Mouse (Mus musculus) liver, adult 2 months (tissue): ENCODE measurements around the gene Oosp2. TPM values are rescaled to one million over a fixed set of nuclear protein-coding genes. Genes with fewer than 3 reads are reported as not detected.

Experiments used
- DNase-seq: peaks from one replicate; pipeline ENCODE4 v3.0.0-alpha.2; 2011; ENCODE audit warnings: low read depth, low spot score; ENCODE audit errors: extremely low read depth
- H3K27ac ChIP-seq: fragments of 200-500 bp; replicated peaks from 2 replicates; pipeline ENCODE4 v1.5.1; 2012; ENCODE audit warnings: low read depth, mild to moderate bottlenecking, control low read depth, inconsistent platforms, low read length; ENCODE audit not compliant: insufficient read depth
- H3K27me3 ChIP-seq: fragments of 200-500 bp; 2 replicates; pipeline ENCODE4 v1.6.1; 2012; ENCODE audit warnings: mild to moderate bottlenecking, moderate library complexity, low read length, inconsistent platforms; ENCODE audit not compliant: control insufficient read depth, insufficient read depth
- H3K36me3 ChIP-seq: fragments of 200-500 bp; 2 replicates; pipeline ENCODE4 v1.6.1; 2012; ENCODE audit warnings: low read length, inconsistent platforms; ENCODE audit not compliant: control insufficient read depth, insufficient read depth
- H3K4me1 ChIP-seq: fragments of 200-500 bp; 2 replicates; pipeline ENCODE4 v1.6.1; 2011; ENCODE audit warnings: low read length; ENCODE audit not compliant: control insufficient read depth, insufficient read depth
- H3K4me3 ChIP-seq: fragments of 200-500 bp; 2 replicates; pipeline ENCODE4 v1.5.1; 2011; ENCODE audit warnings: low read depth, mild to moderate bottlenecking, control low read depth, low read length, moderate library complexity; ENCODE audit not compliant: insufficient read depth
- H3K79me2 ChIP-seq: fragments of 200-500 bp; 2 replicates; pipeline ENCODE4 v1.6.1; 2012; ENCODE audit warnings: inconsistent platforms, mild to moderate bottlenecking, low read length, moderate library complexity; ENCODE audit not compliant: control insufficient read depth, insufficient read depth
- H3K9ac ChIP-seq: fragments of 200-500 bp; 2 replicates; pipeline ENCODE4 v1.6.1; 2012; ENCODE audit warnings: low read depth, mild to moderate bottlenecking, control low read depth, inconsistent platforms, low read length
- CTCF ChIP-seq: fragments of 200-500 bp; IDR thresholded peaks from 2 replicates; pipeline ENCODE4 v1.5.1; 2011; ENCODE audit warnings: low read depth, low read length, control low read depth
- POLR2A ChIP-seq: fragments of 200-500 bp; IDR thresholded peaks from 2 replicates; pipeline ENCODE4 v1.6.1; 2011; ENCODE audit warnings: low read length, control low read depth; ENCODE audit not compliant: insufficient read depth; ENCODE audit errors: extremely low read depth
- WGBS: fragments of 180-500 bp; shearing (Covaris S2); methylation state at CpG from one replicate; pipeline ENCODE4 v1.1.7; 2018; 5-methylcytosine and 5-hydroxymethylcytosine counted together
- polyA plus RNA-seq: library from polyadenylated mRNA; depleted of rRNA; stranded (reverse); fragments of >200 nt; gene quantifications from 2 replicates; pipeline ENCODE4 v1.2.3, GENCODE M21; 2012
- total RNA-seq: library from RNA; depleted of rRNA; stranded (reverse); fragments of >200 nt; gene quantifications from 2 replicates; pipeline ENCODE4 v1.2.3, GENCODE M21; 2014

Gene Oosp2
- total and polyA plus RNA-seq, 2 experiments: not detected

DNA sequence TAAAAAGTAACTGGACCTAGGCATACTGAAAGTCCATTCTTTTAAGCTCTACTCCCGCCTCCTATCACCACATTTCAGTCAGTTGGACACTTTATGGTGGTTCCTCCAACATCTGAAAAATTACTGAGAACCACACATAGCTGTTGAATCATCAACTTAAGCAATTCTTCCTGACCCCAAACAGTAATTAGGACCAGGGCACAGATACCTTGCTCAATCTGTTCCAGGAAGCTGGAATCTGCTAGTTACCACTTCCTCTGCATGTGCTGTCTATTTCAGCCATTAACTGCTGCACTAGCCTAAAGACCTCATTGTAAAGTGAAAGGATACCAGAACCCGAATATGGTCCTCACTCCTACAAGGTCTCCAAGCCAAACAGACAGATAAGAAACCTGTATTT is 1.2 kb downstream of the Oosp2 start:
- Histone ChIP-seq H3K79me2 (no peaks in the 10 kb centered on the region), H3K4me3 (no peak overlapping the region), H3K36me3 (no peaks in the 10 kb centered on the region), H3K27me3 (no peaks in the 10 kb centered on the region), H3K27ac (no peak overlapping the region), H3K9ac (no peak overlapping the region), H3K4me1 (no peaks in the 10 kb centered on the region)
- no peak for DNase-seq
- no peak for TF ChIP-seq CTCF
- 60% methylated on average over 2 of the region's 2 CpGs for WGBS

DNA sequence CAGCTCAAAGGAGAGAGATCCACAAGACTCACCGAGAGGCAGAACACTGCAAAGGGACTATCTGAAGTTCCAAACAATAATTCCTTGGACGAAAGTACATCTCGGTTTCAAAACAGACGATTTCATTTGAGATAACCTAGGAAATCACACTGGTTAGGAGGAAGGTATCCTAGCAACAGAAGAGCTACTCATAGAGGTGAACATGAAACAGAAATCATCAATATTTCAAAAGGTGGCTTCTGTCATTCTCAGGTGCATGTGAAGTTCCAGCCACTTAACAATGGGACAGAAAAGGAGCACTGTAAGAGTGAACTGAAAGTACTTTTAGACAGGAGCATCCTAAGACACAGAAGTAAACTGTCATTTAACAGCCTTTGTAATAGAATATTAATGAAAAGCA is 10.8 kb downstream of the Oosp2 start:
- Histone ChIP-seq H3K9ac (no peak overlapping the region), H3K4me3 (no peak overlapping the region), H3K79me2 (no peaks in the 10 kb centered on the region), H3K4me1 (no peaks in the 10 kb centered on the region), H3K27me3 (no peaks in the 10 kb centered on the region), H3K36me3 (no peaks in the 10 kb centered on the region), H3K27ac (no peak overlapping the region)
- no peak for TF ChIP-seq CTCF
- TF ChIP-seq POLR2A: no peak
- DNase-seq: no peak
- WGBS: 76% methylated on average over 4 of the region's 4 CpGs

DNA sequence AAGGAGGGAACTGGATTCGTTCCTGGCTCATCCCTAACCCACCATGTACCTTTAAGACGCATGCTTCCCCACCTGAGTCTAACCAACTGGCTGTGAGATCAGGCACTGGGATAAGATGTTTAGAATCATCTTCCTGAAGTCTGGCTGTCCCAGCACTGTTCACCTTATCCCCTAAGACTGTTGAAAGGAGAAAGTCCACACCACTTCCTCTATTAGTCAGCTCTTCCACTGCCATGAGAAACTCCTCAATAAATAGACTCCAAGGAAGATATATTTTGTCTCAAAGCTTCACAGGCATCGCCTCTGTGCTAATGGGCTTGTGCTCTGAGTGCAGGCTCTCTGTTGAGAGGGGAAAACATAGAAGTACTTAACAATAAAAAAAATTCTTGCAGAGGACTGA is 14.2 kb downstream of the Oosp2 start:
- no peak overlapping the region for H3K27ac ChIP-seq
- no peak for DNase-seq
- no peaks in the 10 kb centered on the region for H3K79me2 ChIP-seq
- WGBS: 71% methylated on average over 3 of the region's 3 CpGs
- no peaks in the 10 kb centered on the region for H3K27me3 ChIP-seq
- H3K36me3 ChIP-seq: no peaks in the 10 kb centered on the region
- no peak overlapping the region for H3K4me3 ChIP-seq
- no peak overlapping the region for H3K9ac ChIP-seq
- H3K4me1 ChIP-seq: no peaks in the 10 kb centered on the region
- TF ChIP-seq CTCF: no peak
- no peak for TF ChIP-seq POLR2A

DNA sequence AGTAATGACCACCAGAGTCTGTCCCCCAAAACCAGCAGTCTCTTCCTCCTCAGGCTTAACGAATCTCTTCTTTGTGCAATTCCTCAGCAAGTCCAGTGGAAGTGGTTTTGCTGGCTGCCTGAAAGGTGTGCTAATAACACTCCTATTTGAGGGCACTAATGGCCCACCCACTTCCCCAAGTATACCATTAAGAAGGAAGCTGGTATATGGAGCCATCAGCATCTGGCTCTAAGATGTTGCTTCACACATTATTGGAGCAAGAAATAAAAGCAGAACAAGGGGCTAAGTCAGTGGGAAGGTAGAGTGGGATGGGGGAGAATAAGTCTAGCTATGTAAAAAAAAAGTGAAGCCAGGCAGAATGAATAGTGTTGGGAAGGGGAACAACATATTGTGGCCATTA is 19.6 kb downstream of the Oosp2 start, which contains the start of gene Ms4a3:
Gene Ms4a3 (minus strand): TSS at position 120 of the 400 bp plus-strand sequence.
- H3K27me3 ChIP-seq: no peaks in the 10 kb centered on the region
- no peak within 1 kb of the TSS for H3K9ac ChIP-seq
- H3K4me1 ChIP-seq: no peaks in the 10 kb centered on the region
- DNase-seq: no peak
- no peak within 1 kb of the TSS for H3K4me3 ChIP-seq
- H3K27ac ChIP-seq: no peak within 1 kb of the TSS
- TF ChIP-seq CTCF: no peak
- TF ChIP-seq POLR2A: no peak
- 60% methylated on average over 1 of the region's 1 CpGs for WGBS
- H3K79me2 ChIP-seq: no peaks in the 10 kb centered on the region
- no peaks in the 10 kb centered on the region for H3K36me3 ChIP-seq

DNA sequence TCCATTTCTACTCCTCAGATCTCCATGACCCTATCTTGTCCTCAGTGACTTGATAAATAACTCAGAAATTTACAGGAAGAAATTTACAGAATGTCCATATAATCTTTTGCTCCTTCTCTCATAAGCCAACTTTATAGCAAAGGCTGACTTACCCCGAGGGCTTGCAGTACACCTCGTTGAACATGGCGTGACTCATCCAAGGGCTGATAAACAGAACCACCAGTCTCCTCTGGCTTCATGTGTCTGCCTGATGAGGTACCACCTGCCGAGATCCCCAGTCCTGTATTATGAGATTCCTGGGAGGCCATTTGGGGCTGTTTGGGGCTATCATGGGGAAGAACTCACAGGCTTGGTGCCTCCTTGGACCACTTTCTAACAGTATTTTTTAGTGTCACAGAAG is 21.3 kb downstream of the Oosp2 start:
- Histone ChIP-seq H3K4me3 (no peak overlapping the region), H3K36me3 (no peaks in the 10 kb centered on the region)

DNA sequence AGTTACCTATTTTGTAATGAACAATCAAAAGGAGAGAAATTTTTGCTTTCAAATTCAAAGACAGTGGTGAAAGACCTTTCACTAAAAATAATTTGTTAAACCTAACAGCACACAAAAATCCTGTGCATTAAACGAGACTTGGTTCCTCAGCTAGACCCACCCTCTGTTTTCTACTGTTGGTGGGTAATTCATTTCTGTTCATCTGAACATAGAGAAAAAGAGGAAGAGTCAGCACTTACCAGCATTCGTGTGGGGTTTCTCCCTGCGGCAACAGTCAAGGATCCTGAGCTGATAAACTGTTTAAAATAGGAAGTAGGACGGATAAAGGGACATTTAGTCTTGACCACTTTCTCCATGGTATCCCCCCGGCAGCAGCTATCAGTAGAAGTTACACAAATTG is 24.8 kb downstream of the Oosp2 start:
- no peak for DNase-seq
- WGBS: 60% methylated on average over 5 of the region's 5 CpGs

More for the DNA sequence above, 21.3 kb downstream of the Oosp2 start:
- no peaks in the 10 kb centered on the region for H3K79me2 ChIP-seq
- no peaks in the 10 kb centered on the region for H3K4me1 ChIP-seq
- TF ChIP-seq POLR2A (no peak), CTCF (no peak)
- DNase-seq: no peak
- no peaks in the 10 kb centered on the region for H3K27me3 ChIP-seq
- H3K9ac ChIP-seq: no peak overlapping the region
- 74% methylated on average over 4 of the region's 4 CpGs for WGBS
- H3K27ac ChIP-seq: no peak overlapping the region

More for the DNA sequence above, 24.8 kb downstream of the Oosp2 start:
- no peaks in the 10 kb centered on the region for H3K4me1 ChIP-seq
- no peak overlapping the region for H3K9ac ChIP-seq
- H3K4me3 ChIP-seq: no peak overlapping the region
- TF ChIP-seq POLR2A: no peak
- TF ChIP-seq CTCF: no peak
- no peaks in the 10 kb centered on the region for H3K79me2 ChIP-seq
- H3K36me3 ChIP-seq: no peaks in the 10 kb centered on the region
- H3K27me3 ChIP-seq: no peaks in the 10 kb centered on the region
- H3K27ac ChIP-seq: no peak overlapping the region
